ENCODE assay signal across 8 mouse cellular contexts in the genomic region with DNA sequence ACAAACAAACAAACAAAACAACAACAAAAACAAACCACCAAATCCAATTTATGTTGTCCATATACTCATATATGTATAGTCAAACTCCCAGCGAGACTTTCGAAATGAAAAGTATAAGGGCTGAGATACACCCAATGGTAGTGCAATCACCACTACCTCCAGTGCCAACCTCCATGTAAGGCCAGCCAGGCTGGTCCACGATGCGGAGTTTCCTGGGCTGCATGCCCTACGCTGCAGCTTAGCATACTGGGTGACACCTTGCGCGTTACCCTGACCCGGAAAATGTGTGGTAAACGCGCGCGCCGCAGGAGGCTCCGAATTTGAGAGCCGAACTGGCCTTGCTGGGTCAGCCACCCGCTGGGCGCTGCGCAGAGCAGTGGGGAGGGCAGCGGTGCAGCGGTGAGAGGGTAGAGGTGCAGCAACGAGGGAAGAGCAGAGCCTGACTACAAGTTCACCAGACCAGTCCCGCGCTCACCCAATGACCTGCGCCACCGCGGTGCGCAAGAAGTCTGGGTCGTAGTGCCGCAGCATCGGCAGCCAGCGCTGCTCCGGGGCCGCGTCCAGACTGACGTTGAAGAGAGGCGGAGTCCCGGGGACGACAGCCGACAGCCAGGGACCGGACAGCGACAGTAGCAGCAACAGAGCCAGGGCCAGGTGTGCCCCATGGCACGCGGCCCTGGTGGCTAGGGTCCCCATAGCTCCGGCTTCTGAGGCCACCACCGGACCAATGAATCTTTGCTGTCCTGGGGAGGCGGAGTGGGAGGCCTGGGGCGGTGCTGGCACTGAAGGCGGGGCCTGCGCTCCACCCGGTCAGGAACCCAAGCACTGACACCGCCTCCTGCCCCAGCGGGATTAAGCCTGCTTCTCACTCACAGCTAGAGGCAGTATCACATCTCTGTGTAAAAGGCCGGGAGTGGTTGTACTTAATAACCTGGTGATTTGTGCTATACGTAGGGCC. TPM values are rescaled to one million over a fixed set of nuclear protein-coding genes. Genes with fewer than 3 reads are reported as not detected.
A peak's percentile ranks its signal among the peaks of the same experiment; 100 is the strongest.
DNase-seq lines count a peak whose midpoint lies in the region; ATAC-seq and TF ChIP-seq lines count a peak whose summit lies in the region.

A gene (minus strand): TSS at position 734 of the 958 bp plus-strand sequence.

- peak within 1 kb of the TSS; percentile 78 for H3K27ac ChIP-seq in hindbrain, embryonic 10.5 days
- H3K27ac ChIP-seq in lung, postnatal 0 days (ENCODE audit: low read length) = peak within 1 kb of the TSS; percentile 80

- DNase-seq in MN1 (ENCODE audit: low spot score) = peak; percentile 90
- DNase-seq in cerebellum, adult 9-10 months = peak; percentile 90
- peak; percentile 79 for DNase-seq in hindbrain, embryonic 10.5 days (ENCODE audit: low spot score)
- DNase-seq in layer of hippocampus, adult 9-11 months = peak; percentile 87
- DNase-seq in lung, postnatal 0 days (ENCODE audit: low spot score) = peak; percentile 93
- peak; percentile 77 for DNase-seq in ovary, postnatal 14 days (ENCODE audit: low spot score)
- peak; percentile 81 for DNase-seq in thymus, postnatal 14 days

- ATAC-seq in frontal cortex, adult (ENCODE audit: low TSS enrichment) = peak; percentile 93
- ATAC-seq in lung, postnatal 0 days = peak; percentile 97

- no peaks in the 10 kb centered on the region for H3K36me3 ChIP-seq in hindbrain, embryonic 10.5 days
- no peaks in the 10 kb centered on the region for H3K36me3 ChIP-seq in lung, postnatal 0 days (ENCODE audit: insufficient read depth, low read length)

- H3K27me3 ChIP-seq in hindbrain, embryonic 10.5 days (ENCODE audit: insufficient read depth, poor library complexity, severe bottlenecking) = peaks cover 26% of the 10 kb centered on the region
- H3K27me3 ChIP-seq in lung, postnatal 0 days (replicated peaks; ENCODE audit: insufficient read depth, low read length) = no peaks in the 10 kb centered on the region

- TF ChIP-seq CTCF in lung, postnatal 0 days (IDR thresholded peaks at IDR 0.05) = peak; percentile 71

- H3K4me2 ChIP-seq in lung, postnatal 0 days (replicated peaks; ENCODE audit: low read depth, low read length) = peak within 1 kb of the TSS; percentile 63

- H3K4me3 ChIP-seq in hindbrain, embryonic 10.5 days = peak within 1 kb of the TSS; percentile 69
- peak within 1 kb of the TSS; percentile 60 for H3K4me3 ChIP-seq in lung, postnatal 0 days (ENCODE audit: low read depth, low read length)

- H3K9ac ChIP-seq in lung, postnatal 0 days (replicated peaks; ENCODE audit: low read depth) = peak within 1 kb of the TSS; percentile 6; the same call in 1 of the 2 replicates

- WGBS in hindbrain, embryonic 10.5 days = 3% methylated on average over 54 of the region's 54 CpGs
- 5% methylated on average over 50 of the region's 54 CpGs for WGBS in lung, postnatal 0 days

- H3K9me3 ChIP-seq in hindbrain, embryonic 10.5 days = no peaks in the 10 kb centered on the region
- no peaks in the 10 kb centered on the region for H3K9me3 ChIP-seq in lung, postnatal 0 days (ENCODE audit: low read length)

- no peak for TF ChIP-seq EP300 in lung, postnatal 0 days (IDR thresholded peaks at IDR 0.05)

- H3K4me1 ChIP-seq in hindbrain, embryonic 10.5 days (replicated peaks) = peaks cover 12% of the 10 kb centered on the region; the same call in 1 of the 2 replicates
- H3K4me1 ChIP-seq in lung, postnatal 0 days (ENCODE audit: insufficient read depth, low read depth, low read length) = 0 out of 2 replicates have a peak, but pooled peaks cover 4% of the 10 kb centered on the region

RNA-seq across cellular contexts. Expression of the gene that starts here (rescaled TPM):
- polyA plus RNA-seq in hindbrain, embryonic 10.5 days (2016; fragmentation: Nextera tagmentation; extraction: Ambion mirVana) = 3.8 and 5.7 TPM in 2 replicates
- 27.2 and 27.8 TPM in 2 replicates for polyA plus RNA-seq in lung, postnatal 0 days (2015; fragmentation: Nextera tagmentation; extraction: Ambion mirVana)

Comparison
In these comparisons a context has a peak if more than half of its experiments do, and no peak if none do; other contexts are left out.
1. Peak in every context shown above with its lines: DNase-seq, ATAC-seq, H3K4me3 ChIP-seq and H3K27ac ChIP-seq.